Mouse (Mus musculus) bone marrow, adult 2 months (tissue): Measurements from ENCODE around the gene Grin2a. TPM values are rescaled to one million over a fixed set of nuclear protein-coding genes. Genes with fewer than 3 reads are reported as not detected.

Source experiments
- H3K27ac ChIP-seq: fragments of 200-500 bp; 2 replicates; pipeline ENCODE4 v1.5.1; 2012; ENCODE audit warnings: low read depth, mild to moderate bottlenecking, control low read depth, inconsistent platforms, low read length; ENCODE audit not compliant: control insufficient read depth, poor library complexity, insufficient read depth
- H3K4me1 ChIP-seq: fragments of 200-500 bp; 2 replicates; pipeline ENCODE4 v1.6.1; 2011; ENCODE audit warnings: low read length; ENCODE audit not compliant: control insufficient read depth, insufficient read depth
- H3K4me3 ChIP-seq: fragments of 200-500 bp; replicated peaks from 2 replicates; pipeline ENCODE3; 2011; ENCODE audit warnings: mild to moderate bottlenecking, low read depth, low read length, control low read depth; ENCODE audit not compliant: control insufficient read depth
- CTCF ChIP-seq: fragments of 200-500 bp; IDR thresholded peaks from 2 replicates; pipeline ENCODE4 v1.5.1; 2011; ENCODE audit warnings: low read length, control low read depth; ENCODE audit not compliant: control insufficient read depth, insufficient read depth
- POLR2A ChIP-seq: fragments of 200-500 bp; IDR thresholded peaks from 2 replicates; pipeline ENCODE4 v1.6.1; 2011; ENCODE audit warnings: low read depth, mild to moderate bottlenecking, control low read depth, low read length, borderline replicate concordance; ENCODE audit not compliant: control insufficient read depth
- WGBS: fragments of 180-500 bp; shearing (Covaris S2); methylation state at CpG from one replicate; pipeline ENCODE4 v1.1.7; 2018; 5-methylcytosine and 5-hydroxymethylcytosine counted together
- polyA plus RNA-seq: library from polyadenylated mRNA; stranded (reverse); fragments of >200 nt; gene quantifications from 2 replicates; pipeline ENCODE4 v1.2.4, GENCODE M21; 2011; ENCODE audit warnings: low replicate concordance; ENCODE audit not compliant: missing spikeins, insufficient read depth, insufficient read length

Grin2a gene
- polyA plus RNA-seq, 1 experiment: 0.45 TPM

GRCm38 (mm10) chr16:9751045-9751569 is 244.3 kb downstream of the Grin2a start:
- WGBS: 78% methylated on average over 11 of the region's 11 CpGs
- H3K4me1 ChIP-seq: no peaks in the 10 kb centered on the region

DNA sequence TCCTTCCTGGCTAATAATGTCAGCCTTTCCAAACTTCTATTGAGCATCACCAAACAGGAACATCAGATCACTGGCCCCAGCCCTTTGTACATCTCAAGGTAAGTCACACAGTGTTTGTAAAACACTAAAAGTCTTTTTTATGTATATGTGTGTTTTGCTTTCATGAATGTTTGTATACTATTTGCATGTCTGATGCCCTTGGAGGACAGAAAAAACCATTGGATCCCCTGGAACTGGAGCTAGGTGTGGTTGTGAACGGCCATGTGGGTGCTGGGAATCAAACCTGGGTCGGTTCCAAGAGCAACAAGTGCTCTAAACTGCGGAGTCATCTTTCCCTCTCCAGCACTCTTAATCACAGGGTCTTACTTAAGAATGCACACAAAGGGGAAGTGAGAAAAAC is 245.7 kb downstream of the Grin2a start:
- WGBS: 71% methylated on average over 3 of the region's 3 CpGs
- H3K27ac ChIP-seq: no peak overlapping the region
- TF ChIP-seq CTCF (no peak), POLR2A (no peak)
- H3K4me3 ChIP-seq: no peak overlapping the region
- no peaks in the 10 kb centered on the region for H3K4me1 ChIP-seq

More at GRCm38 (mm10) chr16:9751045-9751569, 244.3 kb downstream of the Grin2a start:
- TF ChIP-seq POLR2A: no peak
- TF ChIP-seq CTCF: no peak
- no peak overlapping the region for H3K27ac ChIP-seq
- H3K4me3 ChIP-seq: no peak overlapping the region

- Histone ChIP-seq H3K27ac (no peak overlapping the region), H3K4me3 (no peak overlapping the region), H3K4me1 (no peaks in the 10 kb centered on the region)
- TF ChIP-seq POLR2A: no peak
- TF ChIP-seq CTCF: no peak
- WGBS: 87% methylated on average over 6 of the region's 6 CpGs
These were observed 252.9 kb downstream of the Grin2a start for GRCm38 (mm10) chr16:9742443-9742842.

DNA sequence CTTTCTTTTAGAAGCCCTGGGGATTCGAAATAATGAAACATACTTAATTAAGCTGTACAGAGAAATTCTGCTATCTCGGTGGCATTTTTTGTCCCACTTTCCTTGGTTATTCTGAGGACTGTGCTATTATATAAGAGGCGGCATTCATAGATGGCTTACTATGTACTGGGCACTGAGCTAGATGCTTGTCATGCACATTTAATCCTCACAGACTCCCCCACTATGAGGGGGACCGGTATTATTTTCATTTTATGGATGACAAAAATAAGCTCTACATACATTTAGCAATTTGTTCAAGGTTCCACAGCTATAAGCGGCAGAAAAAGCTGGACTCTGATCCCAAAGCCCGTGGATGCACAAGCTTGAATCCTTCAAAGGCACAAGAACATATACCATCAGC is 256.7 kb downstream of the Grin2a start:
- Histone ChIP-seq H3K4me1 (no peaks in the 10 kb centered on the region), H3K4me3 (no peak overlapping the region), H3K27ac (no peak overlapping the region)
- 82% methylated on average over 6 of the region's 6 CpGs for WGBS
- no peak for TF ChIP-seq CTCF
- no peak for TF ChIP-seq POLR2A

DNA sequence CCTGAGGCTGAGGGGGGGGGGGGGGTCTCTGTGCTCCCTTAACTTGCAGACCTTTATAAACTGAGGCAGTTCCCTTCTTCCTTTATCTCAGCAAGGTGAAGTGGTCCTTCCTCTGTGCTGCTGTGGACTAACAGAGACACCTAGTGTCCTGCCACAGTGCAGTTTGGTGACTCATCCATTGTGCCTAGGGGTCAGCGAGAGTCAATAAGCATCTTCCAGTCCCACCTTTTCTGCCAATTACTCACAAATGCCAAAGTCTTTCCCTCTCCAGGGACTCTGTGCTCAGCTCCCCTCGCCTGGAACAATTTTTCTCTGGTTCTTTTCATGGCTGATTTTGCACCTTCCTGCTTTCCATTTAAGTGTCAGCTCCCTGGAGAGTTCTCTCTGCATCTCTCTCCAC is 258.2 kb downstream of the Grin2a start:
- no peaks in the 10 kb centered on the region for H3K4me1 ChIP-seq
- H3K4me3 ChIP-seq: no peak overlapping the region
- no peak overlapping the region for H3K27ac ChIP-seq
- no peak for TF ChIP-seq POLR2A
- TF ChIP-seq CTCF: no peak
- WGBS: 30% methylated on average over 2 of the region's 2 CpGs

- TF ChIP-seq POLR2A (no peak), CTCF (no peak)
- WGBS: 86% methylated on average over 8 of the region's 8 CpGs
- Histone ChIP-seq H3K4me1 (no peaks in the 10 kb centered on the region), H3K4me3 (no peak overlapping the region), H3K27ac (no peak overlapping the region)
These were observed 259.8 kb downstream of the Grin2a start for GRCm38 (mm10) chr16:9735365-9736080.

- Histone ChIP-seq H3K4me3 (no peak overlapping the region), H3K4me1 (no peaks in the 10 kb centered on the region), H3K27ac (no peak overlapping the region)
- WGBS: 87% methylated on average over 5 of the region's 5 CpGs
- TF ChIP-seq POLR2A (no peak), CTCF (no peak)
These were observed 267.8 kb downstream of the Grin2a start for GRCm38 (mm10) chr16:9727603-9728002.

- TF ChIP-seq CTCF (no peak), POLR2A (no peak)
- Histone ChIP-seq H3K27ac (no peak overlapping the region), H3K4me3 (no peak overlapping the region), H3K4me1 (no peaks in the 10 kb centered on the region)
- WGBS: 64% methylated on average over 7 of the region's 7 CpGs
These were observed 269.7 kb downstream of the Grin2a start for GRCm38 (mm10) chr16:9725578-9726113.
